Mouse (Mus musculus): Measurements from ENCODE around the gene Sec1. TPM values are rescaled to one million over a fixed set of nuclear protein-coding genes. Genes with fewer than 3 reads are reported as not detected.

Gene Sec1
- polyA plus RNA-seq, 1 experiment from 2014 or later, result 0.28 TPM

- H3K9me3 ChIP-seq (replicated peaks; ENCODE audit: control insufficient read depth, low read length, poor library complexity, severe bottlenecking), result no peaks in the 10 kb centered on the region
- no peaks in the 10 kb centered on the region for H3K4me1 ChIP-seq (ENCODE audit: control insufficient read depth, insufficient read depth, low read length)
- H3K4me3 ChIP-seq (ENCODE audit: low read depth, low read length), result no peak overlapping the region
- H3K4me2 ChIP-seq (ENCODE audit: low read length), result no peak overlapping the region
- H3K9ac ChIP-seq (ENCODE audit: low read depth, low read length), result no peak overlapping the region
- ATAC-seq, result no peak
- no peaks in the 10 kb centered on the region for H3K27me3 ChIP-seq (ENCODE audit: control insufficient read depth, insufficient read depth, low read depth, low read length)
- WGBS, result 88% methylated on average over 2 of the region's 2 CpGs
- no peaks in the 10 kb centered on the region for H3K36me3 ChIP-seq (ENCODE audit: control insufficient read depth, insufficient read depth, low read length)
- H3K27ac ChIP-seq (ENCODE audit: low read length), result no peak overlapping the region
Measured at GRCm38 (mm10) chr7:45692364-45692763, 1.8 kb downstream of the Sec1 start.

- Histone ChIP-seq H3K4me3 (ENCODE audit: low read depth, low read length) (no peak overlapping the region), H3K4me1 (ENCODE audit: control insufficient read depth, insufficient read depth, low read length) (no peaks in the 10 kb centered on the region), H3K27ac (ENCODE audit: low read length) (no peak overlapping the region), H3K36me3 (ENCODE audit: control insufficient read depth, insufficient read depth, low read length) (no peaks in the 10 kb centered on the region), H3K9ac (ENCODE audit: low read depth, low read length) (no peak overlapping the region), H3K4me2 (ENCODE audit: low read length) (no peak overlapping the region), H3K27me3 (ENCODE audit: control insufficient read depth, insufficient read depth, low read depth, low read length) (no peaks in the 10 kb centered on the region), H3K9me3 (replicated peaks; ENCODE audit: control insufficient read depth, low read length, poor library complexity, severe bottlenecking) (no peaks in the 10 kb centered on the region)
- WGBS, result 74% methylated on average over 11 of the region's 11 CpGs
- no peak for ATAC-seq
Measured at GRCm38 (mm10) chr7:45689800-45690199, 4.4 kb downstream of the Sec1 start.

- Histone ChIP-seq H3K36me3 (ENCODE audit: control insufficient read depth, insufficient read depth, low read length) (no peaks in the 10 kb centered on the region), H3K9me3 (replicated peaks; ENCODE audit: control insufficient read depth, low read length, poor library complexity, severe bottlenecking) (no peaks in the 10 kb centered on the region), H3K27ac (ENCODE audit: low read length) (no peak overlapping the region), H3K27me3 (ENCODE audit: control insufficient read depth, insufficient read depth, low read depth, low read length) (no peaks in the 10 kb centered on the region), H3K4me2 (ENCODE audit: low read length) (no peak overlapping the region), H3K4me3 (ENCODE audit: low read depth, low read length) (no peak overlapping the region), H3K4me1 (ENCODE audit: control insufficient read depth, insufficient read depth, low read length) (no peaks in the 10 kb centered on the region), H3K9ac (ENCODE audit: low read depth, low read length) (no peak overlapping the region)
- no peak for ATAC-seq
- 69% methylated on average over 6 of the region's 6 CpGs for WGBS
Measured at GRCm38 (mm10) chr7:45689099-45689498, 5.1 kb downstream of the Sec1 start.

GRCm38 (mm10) chr7:45686841-45687240, 7.4 kb downstream of the Sec1 start:
- 67% methylated on average over 3 of the region's 3 CpGs for WGBS
- Histone ChIP-seq H3K27me3 (ENCODE audit: control insufficient read depth, insufficient read depth, low read depth, low read length) (no peaks in the 10 kb centered on the region), H3K27ac (ENCODE audit: low read length) (no peak overlapping the region), H3K4me2 (ENCODE audit: low read length) (no peak overlapping the region), H3K9me3 (replicated peaks; ENCODE audit: control insufficient read depth, low read length, poor library complexity, severe bottlenecking) (no peaks in the 10 kb centered on the region), H3K4me3 (ENCODE audit: low read depth, low read length) (no peak overlapping the region), H3K36me3 (ENCODE audit: control insufficient read depth, insufficient read depth, low read length) (no peaks in the 10 kb centered on the region), H3K9ac (ENCODE audit: low read depth, low read length) (no peak overlapping the region), H3K4me1 (ENCODE audit: control insufficient read depth, insufficient read depth, low read length) (peaks cover 3% of the 10 kb centered on the region; the same call in 1 of the 2 replicates)
- ATAC-seq, result no peak

GRCm38 (mm10) chr7:45685811-45686210, 8.4 kb downstream of the Sec1 start:
- no peak overlapping the region for H3K9ac ChIP-seq (ENCODE audit: low read depth, low read length)
- H3K9me3 ChIP-seq (replicated peaks; ENCODE audit: control insufficient read depth, low read length, poor library complexity, severe bottlenecking), result no peaks in the 10 kb centered on the region
- no peak overlapping the region for H3K4me2 ChIP-seq (ENCODE audit: low read length)
- no peaks in the 10 kb centered on the region for H3K36me3 ChIP-seq (ENCODE audit: control insufficient read depth, insufficient read depth, low read length)
- 64% methylated on average over 10 of the region's 10 CpGs for whole genome bisulfite sequencing
- no peak for ATAC-seq
- peaks cover 3% of the 10 kb centered on the region; the same call in 1 of the 2 replicates for H3K4me1 ChIP-seq (ENCODE audit: control insufficient read depth, insufficient read depth, low read length)
- no peak overlapping the region for H3K4me3 ChIP-seq (ENCODE audit: low read depth, low read length)
- no peak overlapping the region for H3K27ac ChIP-seq (ENCODE audit: low read length)
- no peaks in the 10 kb centered on the region for H3K27me3 ChIP-seq (ENCODE audit: control insufficient read depth, insufficient read depth, low read depth, low read length)

- H3K36me3 ChIP-seq (ENCODE audit: control insufficient read depth, insufficient read depth, low read length), result no peaks in the 10 kb centered on the region
- peaks cover 3% of the 10 kb centered on the region; the same call in 1 of the 2 replicates for H3K4me1 ChIP-seq (ENCODE audit: control insufficient read depth, insufficient read depth, low read length)
- no peak within 1 kb of the TSS for H3K4me2 ChIP-seq (ENCODE audit: low read length)
- no peak within 1 kb of the TSS for H3K27ac ChIP-seq (ENCODE audit: low read length)
- no peak within 1 kb of the TSS for H3K4me3 ChIP-seq (ENCODE audit: low read depth, low read length)
- ATAC-seq, result no peak
- H3K9ac ChIP-seq (ENCODE audit: low read depth, low read length), result no peak within 1 kb of the TSS
- 79% methylated on average over 7 of the region's 7 CpGs for WGBS
- H3K27me3 ChIP-seq (ENCODE audit: control insufficient read depth, insufficient read depth, low read depth, low read length), result no peaks in the 10 kb centered on the region
- no peaks in the 10 kb centered on the region for H3K9me3 ChIP-seq (replicated peaks; ENCODE audit: control insufficient read depth, low read length, poor library complexity, severe bottlenecking)
Measured at GRCm38 (mm10) chr7:45683396-45684050, 10.7 kb downstream of the Sec1 start, which contains the start of gene Ntn5. TSS of gene Ntn5 (plus strand) at chr7:45684022.

- WGBS, result 28% methylated on average over 14 of the region's 14 CpGs
Measured at GRCm38 (mm10) chr7:45682144-45683126, 11.8 kb downstream of the Sec1 start.

GRCm38 (mm10) chr7:45681046-45681736, 13.0 kb downstream of the Sec1 start:
- H3K4me1 ChIP-seq (ENCODE audit: control insufficient read depth, insufficient read depth, low read length), result peaks cover 3% of the 10 kb centered on the region; the same call in 1 of the 2 replicates
- H3K4me2 ChIP-seq (ENCODE audit: low read length), result no peak overlapping the region
- no peaks in the 10 kb centered on the region for H3K9me3 ChIP-seq (replicated peaks; ENCODE audit: control insufficient read depth, low read length, poor library complexity, severe bottlenecking)
- no peak for ATAC-seq
- H3K27me3 ChIP-seq (ENCODE audit: control insufficient read depth, insufficient read depth, low read depth, low read length), result no peaks in the 10 kb centered on the region
- WGBS, result 90% methylated on average over 8 of the region's 8 CpGs
- H3K4me3 ChIP-seq (ENCODE audit: low read depth, low read length), result no peak overlapping the region
- no peak overlapping the region for H3K9ac ChIP-seq (ENCODE audit: low read depth, low read length)
- H3K27ac ChIP-seq (ENCODE audit: low read length), result no peak overlapping the region
- H3K36me3 ChIP-seq (ENCODE audit: control insufficient read depth, insufficient read depth, low read length), result no peaks in the 10 kb centered on the region

More at GRCm38 (mm10) chr7:45682144-45683126, 11.8 kb downstream of the Sec1 start:
- Histone ChIP-seq H3K27ac (ENCODE audit: low read length) (peak overlapping the region; percentile 36; the same call in 1 of the 2 replicates), H3K4me2 (ENCODE audit: low read length) (peak overlapping the region; percentile 37), H3K9me3 (replicated peaks; ENCODE audit: control insufficient read depth, low read length, poor library complexity, severe bottlenecking) (no peaks in the 10 kb centered on the region), H3K9ac (ENCODE audit: low read depth, low read length) (peak overlapping the region; percentile 45; the same call in 1 of the 2 replicates), H3K4me1 (ENCODE audit: control insufficient read depth, insufficient read depth, low read length) (peaks cover 3% of the 10 kb centered on the region; the same call in 1 of the 2 replicates), H3K36me3 (ENCODE audit: control insufficient read depth, insufficient read depth, low read length) (no peaks in the 10 kb centered on the region), H3K27me3 (ENCODE audit: control insufficient read depth, insufficient read depth, low read depth, low read length) (no peaks in the 10 kb centered on the region), H3K4me3 (ENCODE audit: low read depth, low read length) (peak overlapping the region; percentile 2; the same call in 1 of the 2 replicates)
- ATAC-seq, result peak; percentile 73
